Mouse (Mus musculus) monocyte, adult 5-6 weeks (primary cell): Measurements from ENCODE around the gene Wdr70. TPM values are rescaled to one million over a fixed set of nuclear protein-coding genes. Genes with fewer than 3 reads are reported as not detected.
A peak's percentile ranks its signal among the peaks of the same experiment; 100 is the strongest.

Experiments
- ATAC-seq: fragments of 153-309, 156-312 bp; replicated peaks from 2 replicates; pipeline ENCODE4 v1.8.0; 2017; ENCODE audit warnings: mild to moderate bottlenecking; ENCODE audit not compliant: low TSS enrichment, insufficient number of reproducible peaks, severe bottlenecking, poor library complexity, low FRiP score
- total RNA-seq: library from RNA; stranded (forward); fragments of 200-1000, 200-491, 200-594 nt; gene quantifications from 3 replicates; pipeline ENCODE4 v1.2.3, GENCODE M21; 2017

Gene Wdr70
- total RNA-seq, 1 experiment from 2014 or later, result 42.8 TPM

DNA sequence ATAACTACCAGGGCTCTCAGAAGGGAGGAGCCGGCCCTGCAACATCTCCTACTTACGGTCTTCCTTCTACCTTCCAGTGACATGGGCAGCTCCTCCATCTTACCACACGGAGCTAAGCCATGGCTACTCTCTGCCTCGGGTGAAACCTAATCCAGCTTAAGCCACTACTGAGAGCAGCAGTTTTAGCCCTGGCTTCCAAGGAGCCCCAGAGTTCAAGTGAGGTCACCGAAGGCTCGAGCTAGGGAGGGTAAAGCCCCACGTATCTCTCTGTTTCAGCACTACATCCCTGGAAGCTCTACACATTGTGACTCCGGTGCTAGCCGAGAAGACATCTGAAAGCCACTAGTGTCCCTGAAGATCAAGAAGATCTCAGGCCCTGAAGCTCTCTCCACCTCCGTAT is 213.9 kb downstream of the Wdr70 start:
- ATAC-seq, result no peak

DNA sequence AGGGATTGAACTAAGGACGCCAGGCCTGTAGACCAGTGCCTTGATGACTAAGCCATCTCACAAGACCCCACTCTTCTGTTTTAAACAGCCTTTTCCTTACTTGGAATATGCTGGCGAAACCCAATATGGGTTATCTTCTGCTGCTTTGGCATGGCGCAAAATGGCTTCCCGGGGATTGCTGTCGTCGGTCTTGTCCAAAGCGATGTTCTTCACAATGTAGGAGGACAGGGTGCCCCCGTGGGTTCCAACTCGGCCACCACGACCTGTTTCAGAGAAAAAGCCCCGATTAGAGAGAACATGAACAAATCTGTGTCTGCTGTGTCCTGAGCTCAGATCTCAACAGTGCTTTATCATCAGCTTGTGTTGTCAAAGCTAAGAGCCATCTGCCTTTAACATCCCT is 214.8 kb downstream of the Wdr70 start:
- no peak for ATAC-seq

- no peak for ATAC-seq
These were observed 219.1 kb downstream of the Wdr70 start for GRCm38 (mm10) chr15:7879956-7880355.

DNA sequence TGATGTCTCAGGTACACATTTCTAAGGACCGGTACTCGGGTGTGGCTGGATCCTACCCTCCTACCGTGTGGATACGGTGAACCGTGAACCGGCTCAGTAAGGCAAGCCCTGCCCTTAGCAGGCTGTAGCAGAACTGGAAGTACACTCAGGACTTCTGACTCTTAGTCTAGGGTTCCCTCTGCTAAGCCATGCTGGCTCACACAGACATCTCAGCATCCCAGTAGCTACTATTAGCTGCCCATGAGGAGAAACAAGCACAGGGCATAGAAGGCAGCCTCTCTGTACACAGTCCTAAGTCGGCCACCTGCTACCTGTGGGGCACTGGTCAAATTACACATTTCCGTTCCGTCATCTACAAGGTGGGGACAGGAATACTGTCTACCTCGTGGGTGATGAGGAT is 220.1 kb downstream of the Wdr70 start:
- peak; percentile 27; the same call in 1 of the 2 replicates for ATAC-seq

- ATAC-seq, result no peak
These were observed 221.2 kb downstream of the Wdr70 start for GRCm38 (mm10) chr15:7877560-7878467.

GRCm38 (mm10) chr15:7875879-7876278 is 223.1 kb downstream of the Wdr70 start:
- no peak for ATAC-seq

GRCm38 (mm10) chr15:7872473-7872872 is 226.5 kb downstream of the Wdr70 start:
- no peak for ATAC-seq

DNA sequence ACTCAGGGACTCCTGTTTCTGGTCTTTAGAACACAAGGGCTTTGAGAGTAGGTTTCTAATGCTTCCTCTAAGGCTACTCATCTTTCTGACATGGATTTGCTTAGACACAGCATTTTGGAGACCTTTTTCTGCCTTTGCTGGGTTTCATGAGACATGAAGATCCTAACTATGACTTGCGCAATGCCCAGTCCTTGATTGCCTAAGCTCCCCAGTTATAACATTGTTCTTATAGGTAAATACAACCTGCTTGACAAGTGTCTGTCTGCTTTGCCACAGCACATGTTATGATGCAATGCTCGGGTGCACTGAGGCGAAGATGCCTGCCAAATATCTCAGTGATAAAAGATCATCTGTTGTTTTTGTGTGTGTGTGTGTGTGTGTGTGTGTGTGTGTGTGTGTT is 233.7 kb downstream of the Wdr70 start:
- ATAC-seq, result no peak

- ATAC-seq, result no peak
These were observed 235.7 kb downstream of the Wdr70 start for GRCm38 (mm10) chr15:7863328-7863727.

DNA sequence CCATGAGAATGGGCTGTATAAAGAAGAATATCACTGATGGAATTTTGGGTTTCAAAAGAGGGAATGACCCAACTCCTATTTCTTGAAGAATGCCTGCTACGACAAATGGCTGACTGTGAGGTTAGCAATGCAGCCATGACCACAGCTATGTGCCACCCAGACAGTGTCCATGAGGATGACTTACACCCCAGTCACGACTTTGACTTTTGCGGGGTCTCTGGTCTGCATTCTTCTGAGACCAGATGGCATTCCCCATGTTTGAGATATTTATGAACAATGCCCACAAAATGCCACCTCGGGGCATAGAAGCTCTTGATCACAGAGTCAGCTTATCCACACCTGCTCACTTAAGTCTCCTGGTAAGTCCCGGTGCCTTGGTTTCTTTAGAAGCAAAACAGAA is 236.1 kb downstream of the Wdr70 start:
- no peak for ATAC-seq

DNA sequence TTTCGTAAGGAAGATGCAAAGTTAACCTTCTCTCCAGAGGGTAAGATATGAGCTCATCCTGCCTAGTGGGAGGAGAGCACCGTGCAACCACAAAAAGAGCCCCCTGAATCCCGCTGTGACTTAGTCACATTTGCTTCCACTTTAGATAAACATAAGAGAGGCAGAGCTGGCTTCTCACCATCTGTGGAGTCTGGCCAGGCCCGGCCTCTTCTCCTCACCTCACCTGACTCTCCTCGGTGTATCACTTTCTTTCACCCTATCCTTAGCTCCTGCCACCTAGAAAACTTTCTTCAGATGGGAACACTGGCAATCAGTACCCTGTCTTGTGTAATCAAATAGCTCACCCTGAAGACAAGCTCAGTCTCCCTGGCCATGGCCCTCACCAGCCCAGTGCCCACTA is 240.2 kb downstream of the Wdr70 start:
- no peak for ATAC-seq

- ATAC-seq, result no peak
These were observed 241.6 kb downstream of the Wdr70 start for GRCm38 (mm10) chr15:7857418-7857817.

DNA sequence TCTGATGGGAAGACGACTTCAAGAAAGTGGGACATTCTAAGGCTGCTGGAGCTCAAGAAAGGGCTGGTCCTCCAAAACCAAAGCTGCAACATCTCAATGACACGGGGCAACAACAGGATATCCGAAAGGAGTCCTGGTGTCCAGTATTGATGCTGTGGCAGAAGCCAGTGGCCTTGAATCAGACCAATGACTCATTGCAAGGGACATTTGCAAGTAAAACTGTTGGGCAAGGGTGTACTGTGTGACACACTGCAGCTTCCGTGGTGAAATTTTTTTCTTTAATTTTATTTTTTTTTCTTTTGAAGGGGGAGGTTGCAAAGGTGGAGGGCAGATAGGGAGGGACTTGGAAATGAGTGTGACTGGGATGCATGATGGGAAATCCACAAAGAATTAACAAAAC is 256.6 kb downstream of the Wdr70 start:
- ATAC-seq, result no peak

- ATAC-seq, result no peak
These were observed 257.3 kb downstream of the Wdr70 start for GRCm38 (mm10) chr15:7841664-7842063.

- no peak for ATAC-seq
These were observed 260.1 kb downstream of the Wdr70 start for GRCm38 (mm10) chr15:7838921-7839309.

DNA sequence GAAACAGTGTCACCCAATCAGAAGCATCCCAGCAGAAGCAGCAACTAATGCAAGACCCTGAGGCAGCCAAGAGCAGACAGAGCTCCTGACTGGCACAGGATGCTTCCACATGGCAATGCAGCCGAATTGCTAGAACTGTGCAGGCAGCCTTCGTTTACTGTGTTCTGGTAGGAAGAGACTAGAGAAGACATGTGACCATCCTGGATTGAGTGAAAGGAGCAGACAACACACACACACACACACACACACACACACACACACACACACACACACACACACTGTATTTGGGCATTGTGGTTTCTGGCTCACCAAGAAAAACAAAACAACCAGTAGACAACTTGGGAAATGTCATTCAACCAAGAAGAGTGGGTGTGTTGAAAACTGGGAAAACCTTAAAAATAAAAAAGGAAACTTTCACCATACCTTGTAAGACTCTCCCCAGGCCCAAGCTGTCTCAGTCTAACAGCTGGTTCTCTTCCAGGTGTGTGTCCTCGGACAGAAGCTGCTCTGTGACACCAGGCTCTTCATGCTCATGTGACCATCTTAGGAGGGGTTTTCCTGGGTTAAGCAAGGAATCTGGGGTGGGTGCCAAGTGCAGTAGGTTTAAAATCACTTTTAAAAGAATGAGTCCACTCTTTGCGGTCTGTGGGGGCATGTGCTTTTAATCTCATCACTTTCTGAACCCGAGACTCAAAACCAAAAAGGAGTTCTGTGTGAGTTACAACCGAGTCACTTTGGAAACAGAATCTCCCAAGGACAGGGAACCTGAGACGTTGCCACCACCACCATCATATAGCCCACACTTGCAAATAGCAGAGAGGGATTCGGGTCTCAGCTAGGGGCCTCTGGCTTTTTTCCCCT is 260.7 kb downstream of the Wdr70 start:
- no peak for ATAC-seq

DNA sequence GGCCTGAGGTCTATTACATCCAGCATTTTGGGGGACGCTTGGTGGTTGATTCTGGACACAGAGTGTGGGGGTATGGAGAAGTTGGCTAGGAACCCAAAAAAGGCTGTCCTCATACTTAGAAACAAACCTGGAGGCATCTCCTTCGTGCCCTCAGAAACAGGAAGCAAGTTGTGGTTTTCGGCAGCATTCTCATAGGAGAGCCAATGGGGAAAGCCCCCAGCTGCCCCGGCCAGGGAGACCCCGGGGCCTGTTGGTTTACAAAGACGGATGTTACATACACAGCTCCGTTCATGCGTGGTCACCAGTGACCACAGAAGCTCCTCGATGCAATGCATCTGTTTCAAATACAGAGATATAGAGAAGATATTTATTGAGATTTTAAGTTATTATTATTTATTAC is 263.6 kb downstream of the Wdr70 start:
- ATAC-seq, result no peak

DNA sequence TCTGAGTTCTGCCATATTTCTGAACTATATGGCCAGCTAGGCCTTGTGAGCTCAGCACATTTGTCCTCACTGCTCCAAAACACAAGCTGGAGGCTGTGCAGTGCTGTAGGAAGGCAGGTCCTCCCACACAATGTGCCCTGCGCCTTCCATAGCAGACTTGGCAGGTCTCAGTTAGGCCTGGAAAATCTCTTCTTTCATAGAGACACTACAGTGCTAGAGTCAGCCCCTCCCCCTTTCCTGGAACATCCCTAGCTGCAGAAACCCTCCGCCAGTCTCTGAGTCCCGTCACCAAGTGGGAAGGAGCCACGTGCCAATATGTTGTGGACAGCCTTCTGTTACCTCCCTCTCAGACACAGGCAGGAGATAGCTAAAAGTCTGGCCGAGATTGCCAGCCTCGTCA is 273.5 kb downstream of the Wdr70 start:
- no peak for ATAC-seq

DNA sequence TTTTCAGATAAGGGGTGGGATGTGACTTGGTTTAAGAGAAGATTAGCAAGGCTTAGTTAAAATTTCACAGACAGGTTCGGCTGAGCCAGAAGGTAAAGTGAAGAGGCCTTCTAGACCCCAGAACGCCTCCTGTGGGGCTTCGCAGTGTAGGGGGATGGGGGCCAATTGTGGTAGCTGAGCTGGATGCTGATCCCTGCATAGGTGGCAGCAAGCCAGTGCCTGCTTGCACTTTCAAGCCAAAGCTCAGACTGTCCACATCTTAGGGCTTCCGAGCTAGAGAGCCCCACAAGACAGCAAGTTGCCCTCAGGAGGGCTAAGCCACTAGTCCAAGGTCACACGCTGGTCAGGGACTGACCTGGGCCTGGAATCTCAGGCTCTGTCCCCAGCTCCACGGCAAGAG is 275.1 kb downstream of the Wdr70 start:
- ATAC-seq, result no peak
